Mouse (Mus musculus) large intestine, adult 2 months (tissue): ENCODE data around the gene Slc6a13. TPM values are rescaled to one million over a fixed set of nuclear protein-coding genes. Genes with fewer than 3 reads are reported as not detected.

Experiments
- DNase-seq: peaks from one replicate; pipeline ENCODE4 v3.0.0-alpha.2; 2012; ENCODE audit warnings: low read depth, low spot score
- WGBS: fragments of 180-500 bp; shearing (Covaris S2); methylation state at CpG from one replicate; pipeline ENCODE4 v1.1.7; 2018; 5-methylcytosine and 5-hydroxymethylcytosine counted together
- polyA plus RNA-seq: library from polyadenylated mRNA; depleted of rRNA; stranded (reverse); fragments of >200 nt; gene quantifications from 2 replicates; pipeline ENCODE4 v1.2.3, GENCODE M21; 2012; rRNA removed

Gene Slc6a13
- polyA plus RNA-seq, 1 experiment = 0.64 TPM

- WGBS = 12% methylated on average over 2 of the region's 2 CpGs
Measured at GRCm38 (mm10) chr6:121366537-121366936, 66.5 kb downstream of the Slc6a13 start.

GRCm38 (mm10) chr6:121367099-121367498, 67.1 kb downstream of the Slc6a13 start:
- 55% methylated on average over 3 of the region's 3 CpGs for WGBS
- no peak for DNase-seq

More at GRCm38 (mm10) chr6:121366537-121366936, 66.5 kb downstream of the Slc6a13 start:
- DNase-seq = peak; percentile 19

- WGBS = 32% methylated on average over 10 of the region's 10 CpGs
- DNase-seq = no peak
Measured at GRCm38 (mm10) chr6:121371197-121371980, 71.4 kb downstream of the Slc6a13 start.

- 73% methylated on average over 12 of the region's 12 CpGs for WGBS
- DNase-seq = no peak
Measured at GRCm38 (mm10) chr6:121376159-121376558, 76.1 kb downstream of the Slc6a13 start.

- no peak for DNase-seq
- WGBS = 51% methylated on average over 4 of the region's 4 CpGs
Measured at GRCm38 (mm10) chr6:121378256-121378655, 78.2 kb downstream of the Slc6a13 start.

- WGBS = 79% methylated on average over 8 of the region's 8 CpGs
- no peak for DNase-seq
Measured at GRCm38 (mm10) chr6:121380576-121380975, 80.5 kb downstream of the Slc6a13 start.

GRCm38 (mm10) chr6:121382071-121382470, 82.0 kb downstream of the Slc6a13 start:
- DNase-seq = no peak
- WGBS = 49% methylated on average over 10 of the region's 10 CpGs

GRCm38 (mm10) chr6:121385397-121385796, 85.4 kb downstream of the Slc6a13 start:
- 82% methylated on average over 3 of the region's 3 CpGs for WGBS
- no peak for DNase-seq

Other genes with a start within 250 kb of the Slc6a13 start
- 8.1 and 10.2 TPM in 2 replicates for gene Mical3, start 169.2 kb upstream of the Slc6a13 start, polyA plus RNA-seq
- 16.1 and 17.3 TPM in 2 replicates for gene Pex26, start 116.6 kb upstream of the Slc6a13 start, polyA plus RNA-seq
- gene Tuba8, start 89.5 kb upstream of the Slc6a13 start, polyA plus RNA-seq = 0.20 and 0.30 TPM in 2 replicates
- gene Usp18, start 54.3 kb upstream of the Slc6a13 start, polyA plus RNA-seq = 4.7 and 17.0 TPM in 2 replicates
- gene Slc6a12, start 42.8 kb downstream of the Slc6a13 start, polyA plus RNA-seq = 0.26 and 0.37 TPM in 2 replicates
- gene Iqsec3, start 173.5 kb downstream of the Slc6a13 start, polyA plus RNA-seq = 0.32 and 0.33 TPM in 2 replicates